Mouse (Mus musculus) mouse embryonic stem cell (cell line): Measurements from ENCODE around the gene Rbm25.

Experiments
- in situ Hi-C, 2 experiments: fragments of 300-500 bp; cut with MboI; formaldehyde crosslinking; loops; 1 replicate in 1 of 2; 3 replicates in 1 of 2; pipeline ENCODE4 v1.14.3; 2019 to 2020; ENCODE audit warnings: low sequenced_read_pairs in 2 of 2, low pct_unique_long_range_greater_than_20kb in 1 of 2, mixed read lengths in 1 of 2; ENCODE audit not compliant: unreplicated experiment in 1 of 2

Gene Rbm25

GRCm38 (mm10) chr12:83713749-83714148 is 82.7 kb downstream of the Rbm25 start:
- in situ Hi-C loops = loop anchor here in 1 of 2 experiments (10.0 to 25.0 kb wide), 2 partner anchors 51 to 349 kb away; partner anchors contain the start of genes Acot3, Acot5 and Papln

- in situ Hi-C loops = loop anchor here in 1 of 2 experiments (10.0 to 25.0 kb wide), 2 partner anchors 48 to 346 kb away; partner anchors contain the start of genes Acot3, Acot5 and Papln
Measured at GRCm38 (mm10) chr12:83716416-83717184, 85.6 kb downstream of the Rbm25 start.

GRCm38 (mm10) chr12:83719431-83719830 is 88.4 kb downstream of the Rbm25 start:
- in situ Hi-C loops = loop anchor here in 1 of 2 experiments (10.0 to 25.0 kb wide), 2 partner anchors 45 to 343 kb away; partner anchors contain the start of genes Acot3, Acot5 and Papln

- in situ Hi-C loops = loop anchor here in 1 of 2 experiments (25.0 kb wide), 1 partner anchor 341 kb away; the partner anchor contains the start of genes Acot3 and Acot5
Measured at GRCm38 (mm10) chr12:83721281-83721680, 90.2 kb downstream of the Rbm25 start.

- in situ Hi-C loops = loop anchor here in 1 of 2 experiments (25.0 kb wide), 1 partner anchor 339 kb away; the partner anchor contains the start of genes Acot3 and Acot5
Measured at GRCm38 (mm10) chr12:83723037-83723436, 92.0 kb downstream of the Rbm25 start.

GRCm38 (mm10) chr12:83726510-83727308 is 95.7 kb downstream of the Rbm25 start:
- in situ Hi-C loops = no loop called here

GRCm38 (mm10) chr12:83732225-83732624 is 101.2 kb downstream of the Rbm25 start:
- in situ Hi-C loops = no loop called here
